In genomic region chr4:53919188-53919587, GRCm38 (mm10) we compare ENCODE assay signal across 8 mouse cellular contexts.
DNase-seq lines count a peak whose midpoint lies in the region; ATAC-seq and TF ChIP-seq lines count a peak whose summit lies in the region.

No protein-coding gene starts in this region.

- no peak overlapping the region for H3K4me3 ChIP-seq in kidney, adult 2 months (ENCODE audit: insufficient read depth, low read depth, low read length)
- no peak overlapping the region for H3K4me3 ChIP-seq in kidney, embryonic 14.5 days (ENCODE audit: low read length)
- H3K4me3 ChIP-seq in ES-Bruce4 (ENCODE audit: low read depth, low read length), result no peak overlapping the region
- no peak overlapping the region for H3K4me3 ChIP-seq in left cerebral cortex, adult 2 months
- H3K4me3 ChIP-seq in midbrain, postnatal 0 days (ENCODE audit: low read depth, low read length), result no peak overlapping the region

- H3K9ac ChIP-seq in kidney, embryonic 14.5 days (ENCODE audit: low read depth, low read length), result no peak overlapping the region
- H3K9ac ChIP-seq in ES-Bruce4 (ENCODE audit: low read depth, poor library complexity, severe bottlenecking), result no peak overlapping the region
- H3K9ac ChIP-seq in midbrain, postnatal 0 days (replicated peaks; ENCODE audit: low read length, poor library complexity, severe bottlenecking), result no peak overlapping the region

- no peak overlapping the region for H3K27ac ChIP-seq in kidney, adult 2 months (ENCODE audit: insufficient read depth, low read depth, low read length)
- H3K27ac ChIP-seq in kidney, embryonic 14.5 days (ENCODE audit: low read depth, low read length), result no peak overlapping the region
- H3K27ac ChIP-seq in ES-Bruce4 (ENCODE audit: insufficient read depth, low read length), result no peak overlapping the region
- H3K27ac ChIP-seq in left cerebral cortex, adult 2 months, result no peak overlapping the region
- no peak overlapping the region for H3K27ac ChIP-seq in midbrain, postnatal 0 days (ENCODE audit: low read depth, low read length)

- H3K27me3 ChIP-seq in kidney, adult 2 months (replicated peaks; ENCODE audit: control insufficient read depth, insufficient read depth, low read length), result no peaks in the 10 kb centered on the region
- no peaks in the 10 kb centered on the region for H3K27me3 ChIP-seq in kidney, embryonic 14.5 days (ENCODE audit: control insufficient read depth, insufficient read depth, low read length)
- no peaks in the 10 kb centered on the region for H3K27me3 ChIP-seq in ES-Bruce4 (ENCODE audit: control insufficient read depth, insufficient read depth, low read length, poor library complexity, severe bottlenecking)
- H3K27me3 ChIP-seq in midbrain, postnatal 0 days (ENCODE audit: insufficient read depth, low read length), result no peaks in the 10 kb centered on the region

- TF ChIP-seq CTCF in kidney, adult 2 months (conservative IDR thresholded peaks at IDR 0.05; ENCODE audit: insufficient read depth, insufficient read length, low read depth, low read length), result peak; percentile 56
- peak; percentile 56 for TF ChIP-seq CTCF in ES-Bruce4 (IDR thresholded peaks at IDR 0.05; ENCODE audit: low read depth, low read length)
- TF ChIP-seq CTCF in left cerebral cortex, adult 2 months (IDR thresholded peaks at IDR 0.05), result peak; percentile 70
- peak; percentile 80 for TF ChIP-seq CTCF in midbrain, postnatal 0 days (IDR thresholded peaks at IDR 0.05)

- TF ChIP-seq POLR2A in kidney, adult 2 months (IDR thresholded peaks at IDR 0.05; ENCODE audit: low read depth, low read length), result no peak
- TF ChIP-seq POLR2A in ES-Bruce4 (IDR thresholded peaks at IDR 0.05; ENCODE audit: insufficient read depth, low read length), result no peak

- no peak for TF ChIP-seq EP300 in ES-Bruce4 (IDR thresholded peaks at IDR 0.05; ENCODE audit: insufficient read depth, low read depth, low read length)

- intact Hi-C loops in left cerebral cortex, adult 2 months (cut with DNase I), result loop anchor here (1.0 kb wide), 1 partner anchor 34 kb away; no protein-coding TSS in a partner anchor

- no peak overlapping the region for H3K4me2 ChIP-seq in kidney, embryonic 14.5 days (replicated peaks; ENCODE audit: low read depth, low read length)
- H3K4me2 ChIP-seq in midbrain, postnatal 0 days (ENCODE audit: low read depth, low read length, poor library complexity, severe bottlenecking), result no peak overlapping the region

- no peak for ATAC-seq in kidney, embryonic 14.5 days (ENCODE audit: low FRiP score, low TSS enrichment)
- ATAC-seq in frontal cortex, adult (ENCODE audit: low TSS enrichment), result peak; percentile 84
- ATAC-seq in midbrain, postnatal 0 days (ENCODE audit: low FRiP score), result no peak
- no peak for ATAC-seq in erythroblast, adult 5-6 weeks (replicated peaks; ENCODE audit: low FRiP score, poor library complexity, severe bottlenecking)

- peak; percentile 44 for DNase-seq in kidney, adult 2 months
- DNase-seq in adrenal gland, postnatal 10 days, result peak; percentile 73
- DNase-seq in left cerebral cortex, adult 2 months (ENCODE audit: extremely low spot score in 1 of 2, low spot score in 2 of 2), result peak; percentile 44 to 64
- DNase-seq in midbrain, postnatal 0 days (ENCODE audit: low spot score), result peak; percentile 69

- no peaks in the 10 kb centered on the region for H3K4me1 ChIP-seq in kidney, adult 2 months (ENCODE audit: control insufficient read depth, insufficient read depth, low read length)
- no peaks in the 10 kb centered on the region for H3K4me1 ChIP-seq in kidney, embryonic 14.5 days (ENCODE audit: control insufficient read depth, insufficient read depth, low read length)
- H3K4me1 ChIP-seq in ES-Bruce4 (ENCODE audit: control insufficient read depth, insufficient read depth, low read length), result no peaks in the 10 kb centered on the region
- H3K4me1 ChIP-seq in midbrain, postnatal 0 days (ENCODE audit: insufficient read depth, low read length), result no peaks in the 10 kb centered on the region

- H3K36me3 ChIP-seq in kidney, adult 2 months (ENCODE audit: control insufficient read depth, insufficient read depth, low read length), result no peaks in the 10 kb centered on the region
- no peaks in the 10 kb centered on the region for H3K36me3 ChIP-seq in kidney, embryonic 14.5 days (ENCODE audit: control insufficient read depth, insufficient read depth, low read length)
- H3K36me3 ChIP-seq in ES-Bruce4 (ENCODE audit: control insufficient read depth, insufficient read depth, low read length, poor library complexity, severe bottlenecking), result no peaks in the 10 kb centered on the region
- no peaks in the 10 kb centered on the region for H3K36me3 ChIP-seq in midbrain, postnatal 0 days (ENCODE audit: insufficient read depth, low read length)

- H3K9me3 ChIP-seq in kidney, embryonic 14.5 days (ENCODE audit: control insufficient read depth, low read length), result no peaks in the 10 kb centered on the region
- no peaks in the 10 kb centered on the region for H3K9me3 ChIP-seq in ES-Bruce4 (replicated peaks; ENCODE audit: control insufficient read depth, insufficient read depth, low read length, poor library complexity, severe bottlenecking)
- no peaks in the 10 kb centered on the region for H3K9me3 ChIP-seq in midbrain, postnatal 0 days (ENCODE audit: low read length)
